Comparison of ENCODE assay signal across 25 mouse cellular contexts in genomic region chr5:130184193-130184856, GRCm38 (mm10). TPM values are rescaled to one million over a fixed set of nuclear protein-coding genes. Genes with fewer than 3 reads are reported as not detected.
DNase-seq lines count a peak whose midpoint lies in the region; ATAC-seq and TF ChIP-seq lines count a peak whose summit lies in the region.
"Had no signal": no experiment of that assay in that cellular context is flagged by ENCODE, and none has a peak within 500 bp of the region (broad histone marks: within the 10 kb centered on the region; RNA-seq: fewer than 3 reads in every experiment).

No protein-coding gene starts in this region.

- no peak for TF ChIP-seq POLR2A in liver, adult 2 months (IDR thresholded peaks at IDR 0.05; ENCODE audit: extremely low read depth, insufficient read depth, low read length)

- no peaks in the 10 kb centered on the region for H3K27me3 ChIP-seq in liver, adult 2 months (ENCODE audit: control insufficient read depth, insufficient read depth, low read length)
- H3K27me3 ChIP-seq in intestine, embryonic 15.5 days (replicated peaks): no peaks in the 10 kb centered on the region
- H3K27me3 ChIP-seq in forebrain, embryonic 12.5 days: no peaks in the 10 kb centered on the region
- H3K27me3 ChIP-seq in midbrain, embryonic 13.5 days: no peaks in the 10 kb centered on the region
- H3K27me3 ChIP-seq: embryonic facial prominence, embryonic 12.5 days; forebrain, embryonic 13.5 days; heart, embryonic 12.5 days; Patski; stomach, embryonic 15.5 days had no signal

- no peak overlapping the region for H3K4me3 ChIP-seq in liver, adult 2 months (ENCODE audit: insufficient read depth, low read depth, low read length)
- H3K4me3 ChIP-seq in intestine, embryonic 15.5 days (replicated peaks): no peak overlapping the region
- H3K4me3 ChIP-seq in forebrain, embryonic 12.5 days (replicated peaks): no peak overlapping the region
- H3K4me3 ChIP-seq in midbrain, embryonic 13.5 days (replicated peaks): no peak overlapping the region
- H3K4me3 ChIP-seq: embryonic facial prominence, embryonic 12.5 days; forebrain, embryonic 13.5 days; heart, embryonic 12.5 days; stomach, embryonic 15.5 days had no signal

- H3K27ac ChIP-seq in liver, adult 2 months (replicated peaks; ENCODE audit: insufficient read depth, low read depth, low read length): peak overlapping the region; percentile 47
- H3K27ac ChIP-seq in intestine, embryonic 15.5 days: no peak overlapping the region
- H3K27ac ChIP-seq in forebrain, embryonic 12.5 days: no peak overlapping the region
- H3K27ac ChIP-seq in midbrain, embryonic 13.5 days: no peak overlapping the region
- H3K27ac ChIP-seq: embryonic facial prominence, embryonic 12.5 days; forebrain, embryonic 13.5 days; macrophage; stomach, embryonic 15.5 days had no signal

- WGBS in liver, adult 2 months: 52% methylated on average over 9 of the region's 9 CpGs
- 77% methylated on average over 9 of the region's 9 CpGs for WGBS in intestine, embryonic 15.5 days
- 93% methylated on average over 9 of the region's 9 CpGs for WGBS in forebrain, embryonic 12.5 days
- 91% methylated on average over 9 of the region's 9 CpGs for WGBS in midbrain, embryonic 13.5 days

- peaks cover 7% of the 10 kb centered on the region; the same call in 1 of the 2 replicates for H3K36me3 ChIP-seq in liver, adult 2 months (ENCODE audit: control insufficient read depth, insufficient read depth, low read length)
- no peaks in the 10 kb centered on the region for H3K36me3 ChIP-seq in intestine, embryonic 15.5 days
- H3K36me3 ChIP-seq in forebrain, embryonic 12.5 days (replicated peaks): no peaks in the 10 kb centered on the region; the same call in 1 of the 2 replicates
- peaks cover 8% of the 10 kb centered on the region; the same call in 1 of the 2 replicates for H3K36me3 ChIP-seq in midbrain, embryonic 13.5 days

- peaks cover 31% of the 10 kb centered on the region; the same call in 1 of the 2 replicates for H3K79me2 ChIP-seq in liver, adult 2 months (ENCODE audit: control insufficient read depth, insufficient read depth, low read length)

- TF ChIP-seq CTCF in liver, adult 2 months (IDR thresholded peaks at IDR 0.05; ENCODE audit: low read depth, low read length): no peak

- H3K9me3 ChIP-seq in intestine, embryonic 15.5 days: no peaks in the 10 kb centered on the region
- no peaks in the 10 kb centered on the region for H3K9me3 ChIP-seq in forebrain, embryonic 12.5 days
- H3K9me3 ChIP-seq in midbrain, embryonic 13.5 days: no peaks in the 10 kb centered on the region
- H3K9me3 ChIP-seq: embryonic facial prominence, embryonic 12.5 days; forebrain, embryonic 13.5 days; heart, embryonic 12.5 days; stomach, embryonic 15.5 days had no signal

- H3K9ac ChIP-seq in liver, adult 2 months (ENCODE audit: low read depth, low read length): no peak overlapping the region
- H3K9ac ChIP-seq in intestine, embryonic 15.5 days: no peak overlapping the region
- H3K9ac ChIP-seq in forebrain, embryonic 12.5 days: no peak overlapping the region
- H3K9ac ChIP-seq in midbrain, embryonic 13.5 days (replicated peaks): no peak overlapping the region
- H3K9ac ChIP-seq: embryonic facial prominence, embryonic 12.5 days; forebrain, embryonic 13.5 days; heart, embryonic 12.5 days; stomach, embryonic 15.5 days had no signal

- peaks cover 16% of the 10 kb centered on the region for H3K4me1 ChIP-seq in liver, adult 2 months (ENCODE audit: control insufficient read depth, insufficient read depth, low read length)
- 0 out of 2 replicates have a peak, but pooled peaks cover 5% of the 10 kb centered on the region for H3K4me1 ChIP-seq in intestine, embryonic 15.5 days (replicated peaks)
- H3K4me1 ChIP-seq in forebrain, embryonic 12.5 days: peaks cover 2% of the 10 kb centered on the region; the same call in 1 of the 2 replicates
- H3K4me1 ChIP-seq in midbrain, embryonic 13.5 days (replicated peaks): peaks cover 14% of the 10 kb centered on the region
- H3K4me1 ChIP-seq: embryonic facial prominence, embryonic 12.5 days had no signal

- ATAC-seq in intestine, embryonic 15.5 days: peak; percentile 49; the same call in 1 of the 2 replicates
- peak; percentile 67 for ATAC-seq in megakaryocyte progenitor cell, adult 5-6 weeks (replicated peaks; ENCODE audit: poor library complexity)
- ATAC-seq in forebrain, embryonic 12.5 days (ENCODE audit: low FRiP score): no peak
- no peak for ATAC-seq in midbrain, embryonic 13.5 days
- ATAC-seq: activated CD4-positive, CD25-positive, alpha-beta regulatory T cell, adult 4 months; forebrain, embryonic 13.5 days; midbrain, embryonic 16.5 days; Patski had no signal

- H3K4me2 ChIP-seq in intestine, embryonic 15.5 days (replicated peaks): no peak overlapping the region
- H3K4me2 ChIP-seq in forebrain, embryonic 12.5 days: no peak overlapping the region
- H3K4me2 ChIP-seq in midbrain, embryonic 13.5 days (replicated peaks): no peak overlapping the region
- H3K4me2 ChIP-seq: embryonic facial prominence, embryonic 12.5 days; forebrain, embryonic 13.5 days; heart, embryonic 12.5 days; stomach, embryonic 15.5 days had no signal

- DNase-seq in liver, adult 2 months (ENCODE audit: extremely low read depth, low read depth, low spot score): peak; percentile 77
- DNase-seq in liver: no peak
- peak; percentile 67 for DNase-seq in adrenal gland, postnatal 14 days
- no peak for DNase-seq in ovary, postnatal 10 days (ENCODE audit: low spot score)
- DNase-seq: cerebellum, adult 11-12 months; cerebellum, postnatal 25 days; heart, postnatal 4 days; kidney, adult 9 months; left cerebral cortex, postnatal 4 days; lung, adult 2 months; right cerebral cortex, adult 18-20 months; spleen, adult 18-20 months; thymus, postnatal 36 days had no signal

RNA-seq across cellular contexts. Expression of gene Rabgef1, which starts 12.7 kb away (rescaled TPM):
- 11.4 and 13.1 TPM in 2 replicates for total RNA-seq in liver, adult 2 months (2014; rRNA removed)
- polyA plus RNA-seq in liver, adult 2 months (2012; rRNA removed): 8.3 and 11.8 TPM in 2 replicates
- 40.6 and 42.7 TPM in 2 replicates for total RNA-seq in adrenal gland, postnatal 14 days (2021)
- 22.3 and 26.8 TPM in 2 replicates for polyA plus RNA-seq in intestine, embryonic 15.5 days (2015; fragmentation: Nextera tagmentation; extraction: Ambion mirVana)
- total RNA-seq in megakaryocyte progenitor cell, adult 5-6 weeks (2015): 16.0 and 20.1 TPM in 2 replicates
- total RNA-seq in megakaryocyte progenitor cell, adult 5-6 weeks (2017): 16.2 and 28.2 TPM in 2 replicates
- 30.7 and 31.5 TPM in 2 replicates for polyA plus RNA-seq in forebrain, embryonic 12.5 days (2016; fragmentation: Nextera tagmentation; extraction: Ambion mirVana)
- 39.7 and 40.3 TPM in 2 replicates for polyA plus RNA-seq in midbrain, embryonic 13.5 days (2015; fragmentation: Nextera tagmentation; extraction: Ambion mirVana)

RNA-seq across cellular contexts. Expression of gene Tmem248, which starts 32.6 kb away (rescaled TPM):
- 19.8 and 26.6 TPM in 2 replicates for total RNA-seq in liver, adult 2 months (2014; rRNA removed)
- 28.9 and 34.3 TPM in 2 replicates for polyA plus RNA-seq in liver, adult 2 months (2012; rRNA removed)
- 46.4 and 51.7 TPM in 2 replicates for total RNA-seq in adrenal gland, postnatal 14 days (2021)
- 38.9 and 40.2 TPM in 2 replicates for polyA plus RNA-seq in intestine, embryonic 15.5 days (2015; fragmentation: Nextera tagmentation; extraction: Ambion mirVana)
- total RNA-seq in megakaryocyte progenitor cell, adult 5-6 weeks (2015): 61.7 and 64.2 TPM in 2 replicates
- 75.6 and 75.9 TPM in 2 replicates for total RNA-seq in megakaryocyte progenitor cell, adult 5-6 weeks (2017)
- 29.2 and 30.1 TPM in 2 replicates for polyA plus RNA-seq in forebrain, embryonic 12.5 days (2016; fragmentation: Nextera tagmentation; extraction: Ambion mirVana)
- 22.7 and 24.0 TPM in 2 replicates for polyA plus RNA-seq in midbrain, embryonic 13.5 days (2015; fragmentation: Nextera tagmentation; extraction: Ambion mirVana)

RNA-seq across cellular contexts. Expression of gene Kctd7, which starts 39.7 kb away (rescaled TPM):
- 2.0 and 2.8 TPM in 2 replicates for total RNA-seq in liver, adult 2 months (2014; rRNA removed)
- 3.6 and 4.0 TPM in 2 replicates for polyA plus RNA-seq in liver, adult 2 months (2012; rRNA removed)
- total RNA-seq in adrenal gland, postnatal 14 days (2021): 8.7 and 10.0 TPM in 2 replicates
- 3.8 and 3.9 TPM in 2 replicates for polyA plus RNA-seq in intestine, embryonic 15.5 days (2015; fragmentation: Nextera tagmentation; extraction: Ambion mirVana)
- total RNA-seq in megakaryocyte progenitor cell, adult 5-6 weeks (2015): 1.9 and 2.7 TPM in 2 replicates
- total RNA-seq in megakaryocyte progenitor cell, adult 5-6 weeks (2017): 2.3 and 5.3 TPM in 2 replicates
- 7.5 and 7.7 TPM in 2 replicates for polyA plus RNA-seq in forebrain, embryonic 12.5 days (2016; fragmentation: Nextera tagmentation; extraction: Ambion mirVana)
- polyA plus RNA-seq in midbrain, embryonic 13.5 days (2015; fragmentation: Nextera tagmentation; extraction: Ambion mirVana): 11.0 and 12.2 TPM in 2 replicates

Comparison
In these comparisons a context has a peak if more than half of its experiments do, and no peak if none do; other contexts are left out.
1. DNase-seq: peak in liver, adult 2 months (single experiment) and adrenal gland, postnatal 14 days (single experiment); none in liver (single experiment) and ovary, postnatal 10 days (single experiment).
2. ATAC-seq: peak in intestine, embryonic 15.5 days (single experiment) and megakaryocyte progenitor cell, adult 5-6 weeks (single experiment); none in forebrain, embryonic 12.5 days (single experiment) and midbrain, embryonic 13.5 days (single experiment).